Mouse (Mus musculus) bone marrow, adult 2 months (tissue): ENCODE data around the gene Perm1. TPM values are rescaled to one million over a fixed set of nuclear protein-coding genes. Genes with fewer than 3 reads are reported as not detected.

Experiments used
- H3K27ac ChIP-seq: fragments of 200-500 bp; 2 replicates; pipeline ENCODE4 v1.5.1; 2012; ENCODE audit warnings: low read depth, mild to moderate bottlenecking, control low read depth, inconsistent platforms, low read length; ENCODE audit not compliant: control insufficient read depth, poor library complexity, insufficient read depth
- H3K4me1 ChIP-seq: fragments of 200-500 bp; 2 replicates; pipeline ENCODE4 v1.6.1; 2011; ENCODE audit warnings: low read length; ENCODE audit not compliant: control insufficient read depth, insufficient read depth
- H3K4me3 ChIP-seq: fragments of 200-500 bp; replicated peaks from 2 replicates; pipeline ENCODE3; 2011; ENCODE audit warnings: mild to moderate bottlenecking, low read depth, low read length, control low read depth; ENCODE audit not compliant: control insufficient read depth
- CTCF ChIP-seq: fragments of 200-500 bp; IDR thresholded peaks from 2 replicates; pipeline ENCODE4 v1.5.1; 2011; ENCODE audit warnings: low read length, control low read depth; ENCODE audit not compliant: control insufficient read depth, insufficient read depth
- POLR2A ChIP-seq: fragments of 200-500 bp; IDR thresholded peaks from 2 replicates; pipeline ENCODE4 v1.6.1; 2011; ENCODE audit warnings: low read depth, mild to moderate bottlenecking, control low read depth, low read length, borderline replicate concordance; ENCODE audit not compliant: control insufficient read depth
- WGBS: fragments of 180-500 bp; shearing (Covaris S2); methylation state at CpG from one replicate; pipeline ENCODE4 v1.1.7; 2018; 5-methylcytosine and 5-hydroxymethylcytosine counted together
- polyA plus RNA-seq: library from polyadenylated mRNA; stranded (reverse); fragments of >200 nt; gene quantifications from 2 replicates; pipeline ENCODE4 v1.2.4, GENCODE M21; 2011; ENCODE audit warnings: low replicate concordance; ENCODE audit not compliant: missing spikeins, insufficient read depth, insufficient read length

The Perm1 gene
- polyA plus RNA-seq, 1 experiment: 1.8 TPM

DNA sequence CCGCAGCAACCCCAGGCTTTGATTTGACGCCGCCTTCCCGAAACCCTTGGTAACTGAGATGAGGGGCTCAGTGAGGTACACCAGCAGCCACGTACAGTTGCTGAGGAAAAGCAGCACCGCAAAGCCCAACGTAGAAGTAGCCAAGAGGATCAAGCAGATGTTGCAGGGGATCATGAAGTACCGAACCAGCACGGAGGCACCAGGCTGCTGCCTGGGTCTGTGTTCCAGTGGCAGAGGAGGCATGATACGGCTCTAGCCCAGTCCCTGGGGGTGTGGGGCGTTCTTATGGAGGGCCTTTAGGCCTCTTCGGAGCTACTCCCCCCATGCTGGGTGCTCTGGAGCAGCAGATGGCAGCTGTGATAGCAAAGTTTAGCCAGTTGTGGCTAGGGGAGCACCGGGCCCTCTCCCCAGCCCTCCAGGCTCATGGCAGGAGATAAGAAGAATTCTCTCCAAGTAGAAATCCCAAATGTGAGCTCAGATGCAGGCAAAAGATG lies 30.2 kb upstream of the Perm1 start:
- 81% methylated on average over 13 of the region's 13 CpGs for WGBS
- no peak overlapping the region for H3K27ac ChIP-seq
- TF ChIP-seq CTCF (no peak), POLR2A (no peak)
- peaks cover 5% of the 10 kb centered on the region for H3K4me1 ChIP-seq
- H3K4me3 ChIP-seq: no peak overlapping the region

DNA sequence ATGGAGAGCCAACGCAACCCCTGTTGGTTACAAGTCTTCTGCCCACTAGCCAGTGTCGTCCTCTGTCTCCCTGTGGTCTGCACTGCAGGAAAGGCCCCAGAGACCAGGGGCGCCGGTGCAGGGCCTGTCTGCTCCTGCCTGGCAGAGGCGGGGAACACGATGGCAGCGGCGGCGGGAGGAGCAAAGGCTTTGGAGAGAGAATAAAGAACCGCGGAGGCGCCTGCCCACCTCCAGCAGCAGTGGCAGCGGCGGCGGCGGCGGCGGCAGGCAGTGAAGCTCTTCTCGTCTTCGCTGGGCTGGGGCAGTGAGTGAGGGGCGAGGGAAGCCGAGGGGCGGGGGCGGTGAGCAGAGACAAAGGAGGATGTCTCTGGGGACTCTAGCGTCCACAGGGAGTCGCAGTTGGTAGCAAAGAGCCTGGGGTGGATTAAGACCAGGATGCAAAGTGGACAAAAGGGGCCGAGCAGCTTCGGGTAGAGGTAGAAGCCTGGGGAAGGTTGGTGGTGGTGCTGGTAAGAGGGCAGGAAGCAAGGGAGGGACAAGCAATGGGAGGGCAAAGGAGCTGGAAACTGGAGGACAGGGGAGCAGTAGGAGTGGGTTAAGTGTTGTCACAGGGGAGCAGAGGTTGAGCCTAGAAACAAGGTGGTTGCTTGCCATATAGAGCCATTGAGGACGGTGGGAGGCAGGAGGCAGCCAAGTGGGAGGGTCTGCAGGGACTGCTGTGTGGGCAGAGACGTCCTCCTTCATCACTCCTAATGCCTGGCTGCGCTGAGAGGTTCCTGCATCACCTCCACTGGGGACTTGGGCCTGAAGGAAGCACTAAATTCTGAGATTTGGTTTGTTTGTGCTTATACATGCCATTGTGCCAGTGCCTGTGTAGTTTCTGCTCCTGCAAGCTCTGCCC lies 29.5 kb upstream of the Perm1 start:
- no peak overlapping the region; the same call in 1 of the 2 replicates for H3K27ac ChIP-seq
- TF ChIP-seq POLR2A (no peak), CTCF (no peak)
- 18% methylated on average over 31 of the region's 31 CpGs for WGBS
- H3K4me1 ChIP-seq: peaks cover 5% of the 10 kb centered on the region
- H3K4me3 ChIP-seq: no peak overlapping the region

DNA sequence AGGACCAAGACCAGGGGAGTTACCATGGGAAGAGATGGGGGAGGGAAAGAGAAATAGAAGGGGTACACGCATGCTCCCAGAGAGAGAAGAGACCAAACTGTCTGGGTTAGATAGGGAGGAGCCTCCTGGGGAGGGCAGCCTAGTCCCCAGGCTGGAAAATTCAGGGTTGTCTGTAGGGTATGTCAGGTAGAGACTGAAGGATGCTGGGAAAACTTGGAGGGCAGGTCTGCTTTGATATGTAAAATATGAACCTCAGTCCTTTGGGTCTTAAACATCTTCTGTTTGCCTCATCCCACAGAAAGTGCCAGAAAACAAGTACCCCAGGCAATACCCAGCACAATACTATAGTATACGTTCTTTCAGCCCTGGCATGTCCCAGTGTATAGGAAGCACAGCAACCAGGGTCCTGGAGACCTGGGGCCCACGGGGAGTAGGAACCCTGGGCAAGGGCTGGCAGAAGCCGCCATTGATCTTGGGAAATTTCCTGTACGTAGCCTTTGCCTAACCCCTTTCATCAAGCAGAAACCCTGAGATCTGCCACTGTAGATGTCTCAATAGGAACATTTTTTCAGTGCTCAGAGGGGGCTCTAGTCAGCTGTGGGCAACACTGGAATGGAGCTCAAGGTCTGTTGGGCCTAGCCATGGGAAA lies 27.4 kb upstream of the Perm1 start:
- no peak for TF ChIP-seq POLR2A
- no peak for TF ChIP-seq CTCF
- 49% methylated on average over 5 of the region's 5 CpGs for WGBS

DNA sequence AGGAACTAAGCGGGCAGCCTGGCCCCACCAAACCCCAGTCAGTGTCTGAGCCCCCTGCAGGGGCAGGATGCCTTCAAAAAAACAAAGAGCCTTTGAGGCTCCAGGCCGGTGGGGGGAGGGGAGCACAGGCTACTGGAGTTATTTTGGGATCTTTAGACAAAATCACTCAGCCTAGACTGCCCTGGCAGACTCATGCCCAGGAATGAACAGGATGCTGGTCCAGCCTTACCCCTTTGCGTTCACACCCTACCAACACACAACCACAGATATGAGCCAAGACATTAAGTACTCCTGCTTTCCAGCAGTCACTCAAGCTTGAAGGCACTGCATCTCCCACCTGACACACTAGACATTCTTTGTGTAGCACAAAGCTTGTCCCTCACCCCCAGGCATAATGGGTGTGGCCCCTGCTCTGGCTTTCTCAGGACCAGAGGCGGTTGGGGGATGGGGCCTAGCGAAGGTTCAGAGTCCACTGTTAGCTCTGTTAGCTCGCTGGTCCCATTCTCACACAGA lies 26.8 kb upstream of the Perm1 start:
- no peak overlapping the region for H3K4me3 ChIP-seq
- 66% methylated on average over 6 of the region's 6 CpGs for WGBS
- TF ChIP-seq POLR2A: no peak
- TF ChIP-seq CTCF: no peak
- H3K27ac ChIP-seq: peak overlapping the region; percentile 26; the same call in 1 of the 2 replicates
- H3K4me1 ChIP-seq: peaks cover 3% of the 10 kb centered on the region

More for the DNA sequence above, 27.4 kb upstream of the Perm1 start:
- H3K4me3 ChIP-seq: no peak overlapping the region
- H3K27ac ChIP-seq: peak overlapping the region; percentile 26; the same call in 1 of the 2 replicates
- peaks cover 3% of the 10 kb centered on the region for H3K4me1 ChIP-seq

DNA sequence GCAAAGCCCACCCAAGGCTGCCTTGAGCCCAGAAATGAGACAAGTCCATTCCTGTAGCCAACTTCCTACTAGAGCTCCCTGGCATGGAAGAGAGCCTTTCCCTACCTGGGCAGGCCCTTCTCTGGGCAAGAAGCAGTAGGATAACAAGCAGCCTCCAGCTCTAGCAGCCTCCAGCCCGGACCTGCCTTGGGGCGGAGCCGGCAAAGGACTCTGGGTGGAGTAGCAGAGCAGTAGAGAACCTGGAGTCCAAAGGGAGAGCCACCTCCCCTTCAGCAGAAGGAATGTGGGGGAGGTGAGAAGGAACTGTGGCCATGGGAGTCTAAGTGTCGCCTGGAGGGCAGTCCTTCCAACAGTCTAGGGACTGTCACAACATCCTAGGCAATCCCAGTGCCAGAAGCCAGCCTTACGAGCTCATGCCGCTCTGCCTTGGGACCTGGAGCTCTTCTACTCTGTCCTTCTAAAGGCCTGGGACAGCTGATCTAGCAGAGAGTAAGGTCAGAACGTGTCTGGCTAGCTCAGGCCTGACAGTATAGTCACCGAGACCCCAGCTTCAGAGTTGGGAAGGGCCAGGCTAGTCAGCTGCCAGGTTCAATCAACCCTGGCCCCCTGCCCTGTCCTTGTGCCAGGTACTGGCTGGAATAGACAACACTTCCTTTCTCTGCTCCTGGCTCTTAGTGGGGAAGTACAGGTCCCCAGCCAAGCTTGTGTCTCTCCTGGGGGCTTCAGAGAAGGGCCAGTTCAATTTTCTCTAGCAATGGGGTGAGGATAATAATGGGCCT lies 23.1 kb upstream of the Perm1 start:
- TF ChIP-seq CTCF (no peak), POLR2A (no peak)
- H3K4me1 ChIP-seq: peaks cover 5% of the 10 kb centered on the region
- no peak overlapping the region for H3K4me3 ChIP-seq
- WGBS: 79% methylated on average over 8 of the region's 8 CpGs
- H3K27ac ChIP-seq: no peak overlapping the region

DNA sequence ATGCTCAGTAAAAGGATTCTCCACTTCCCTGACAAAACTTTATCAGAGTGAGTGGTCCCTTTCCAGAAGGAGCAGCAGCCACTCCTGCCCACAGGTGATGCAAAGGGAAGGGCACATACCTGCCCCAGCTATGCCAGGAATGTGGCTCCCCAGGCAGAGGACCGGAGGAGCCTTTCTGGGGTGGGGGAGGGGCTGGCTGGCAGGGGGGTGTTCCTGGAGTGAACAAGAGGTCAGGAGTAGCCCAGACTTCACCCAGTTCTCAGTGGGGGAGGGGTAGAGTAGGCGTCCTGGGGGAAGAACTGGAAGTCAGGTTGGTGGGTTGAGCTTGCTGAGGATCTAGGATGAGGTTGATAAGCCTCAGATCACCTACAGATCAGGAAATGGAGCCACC lies 22.5 kb upstream of the Perm1 start:
- Histone ChIP-seq H3K4me1 (peaks cover 5% of the 10 kb centered on the region), H3K4me3 (no peak overlapping the region), H3K27ac (no peak overlapping the region)
- WGBS: 82% methylated on average over 2 of the region's 2 CpGs
- TF ChIP-seq POLR2A (no peak), CTCF (no peak)

DNA sequence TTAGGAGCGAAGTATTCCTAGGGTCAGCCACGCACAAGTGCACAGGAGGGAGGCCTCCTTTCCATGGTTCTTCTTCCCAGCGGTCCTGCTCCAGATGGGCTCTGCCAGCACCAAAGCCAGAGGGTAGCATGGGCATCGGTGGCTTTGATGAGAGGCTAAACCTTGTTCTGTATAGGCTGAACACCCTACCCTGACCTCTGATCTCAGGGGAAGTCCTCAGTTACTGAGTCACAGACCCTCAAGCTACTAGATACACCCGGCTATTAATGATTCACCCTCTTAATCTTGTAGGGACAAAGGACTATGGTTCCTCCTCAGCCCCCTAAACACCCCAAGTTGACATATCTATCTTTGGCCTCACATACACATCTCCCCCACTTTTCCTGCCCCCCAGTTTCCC lies 21.8 kb upstream of the Perm1 start:
- WGBS: 86% methylated on average over 5 of the region's 5 CpGs
- no peak overlapping the region for H3K4me3 ChIP-seq
- peaks cover 4% of the 10 kb centered on the region for H3K4me1 ChIP-seq
- H3K27ac ChIP-seq: no peak overlapping the region
- TF ChIP-seq POLR2A (no peak), CTCF (no peak)

DNA sequence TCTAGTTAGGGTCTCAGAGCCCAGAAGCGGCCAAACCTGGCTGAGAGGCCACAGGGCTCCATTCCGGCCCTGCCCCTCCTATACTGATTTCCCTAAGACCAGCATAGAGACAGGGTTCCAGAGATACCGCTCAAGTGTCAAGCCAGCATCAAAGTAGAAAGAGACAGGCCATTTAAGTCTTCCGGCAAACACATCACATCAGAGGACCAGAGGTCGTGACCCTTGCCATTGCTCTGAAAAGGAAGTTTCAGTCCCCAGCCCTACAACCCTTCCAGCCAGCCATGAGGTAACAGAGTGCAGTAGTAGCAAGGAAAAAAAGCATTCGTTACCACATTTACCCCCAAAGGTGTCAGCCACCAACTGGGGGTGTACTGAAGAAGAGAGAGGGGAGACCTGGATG lies 21.3 kb upstream of the Perm1 start:
- Histone ChIP-seq H3K27ac (no peak overlapping the region), H3K4me3 (no peak overlapping the region), H3K4me1 (peaks cover 1% of the 10 kb centered on the region)
- TF ChIP-seq CTCF (no peak), POLR2A (no peak)
- WGBS: 88% methylated on average over 6 of the region's 6 CpGs
